Mouse (Mus musculus) T-cell, adult 2 months (primary cell): Measurements from ENCODE around the gene Adap2.
"Not testable (repeated sequence)": the region's sequence is repeated elsewhere in the genome, so short reads cannot be mapped to it uniquely, and the experiment has no call there.

Experiments used
- DNase-seq: peaks from one replicate; pipeline ENCODE4 v3.0.0; 2022; ENCODE audit warnings: low spot score

Adap2 gene

DNA sequence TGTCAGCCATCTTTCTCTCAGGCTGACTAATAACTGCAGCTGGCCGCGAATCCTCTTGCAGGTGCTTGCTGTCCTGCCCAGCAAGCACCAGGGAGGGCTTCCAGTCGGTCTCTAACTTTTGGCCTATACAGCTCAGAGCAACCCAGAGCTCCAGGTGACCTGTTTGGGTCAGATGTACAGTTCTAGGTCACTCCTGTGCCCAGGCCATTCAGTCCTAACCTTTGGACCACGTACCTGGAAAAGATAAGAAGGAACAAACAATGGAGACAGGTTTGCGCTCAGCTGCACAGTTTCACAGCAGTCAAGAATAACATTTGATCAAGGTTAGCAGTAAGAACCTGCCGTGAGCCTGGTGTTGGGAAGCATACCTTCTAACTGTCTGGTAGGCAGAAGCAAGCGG, 5.1 kb downstream of the Adap2 start:
- DNase-seq = no peak

DNA sequence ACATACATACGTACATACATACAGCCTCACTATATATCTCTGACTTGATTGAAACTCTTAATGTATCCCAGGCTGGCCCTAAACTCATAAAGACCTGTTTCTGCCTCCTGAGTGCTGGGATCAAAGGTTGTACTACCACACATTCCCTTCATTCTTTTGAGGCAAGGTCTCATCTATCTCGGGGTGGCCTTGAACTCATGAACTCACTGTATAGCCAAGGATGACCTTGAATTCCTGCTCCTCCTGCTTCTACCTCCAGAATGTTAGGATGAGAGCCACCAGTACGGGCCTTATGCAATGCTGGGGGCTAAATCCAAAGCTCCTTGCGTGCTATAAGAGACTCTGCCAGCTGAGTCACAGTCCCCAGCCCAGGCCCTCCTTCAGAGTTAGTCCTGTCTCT, 7.1 kb downstream of the Adap2 start:
- no peak for DNase-seq

DNA sequence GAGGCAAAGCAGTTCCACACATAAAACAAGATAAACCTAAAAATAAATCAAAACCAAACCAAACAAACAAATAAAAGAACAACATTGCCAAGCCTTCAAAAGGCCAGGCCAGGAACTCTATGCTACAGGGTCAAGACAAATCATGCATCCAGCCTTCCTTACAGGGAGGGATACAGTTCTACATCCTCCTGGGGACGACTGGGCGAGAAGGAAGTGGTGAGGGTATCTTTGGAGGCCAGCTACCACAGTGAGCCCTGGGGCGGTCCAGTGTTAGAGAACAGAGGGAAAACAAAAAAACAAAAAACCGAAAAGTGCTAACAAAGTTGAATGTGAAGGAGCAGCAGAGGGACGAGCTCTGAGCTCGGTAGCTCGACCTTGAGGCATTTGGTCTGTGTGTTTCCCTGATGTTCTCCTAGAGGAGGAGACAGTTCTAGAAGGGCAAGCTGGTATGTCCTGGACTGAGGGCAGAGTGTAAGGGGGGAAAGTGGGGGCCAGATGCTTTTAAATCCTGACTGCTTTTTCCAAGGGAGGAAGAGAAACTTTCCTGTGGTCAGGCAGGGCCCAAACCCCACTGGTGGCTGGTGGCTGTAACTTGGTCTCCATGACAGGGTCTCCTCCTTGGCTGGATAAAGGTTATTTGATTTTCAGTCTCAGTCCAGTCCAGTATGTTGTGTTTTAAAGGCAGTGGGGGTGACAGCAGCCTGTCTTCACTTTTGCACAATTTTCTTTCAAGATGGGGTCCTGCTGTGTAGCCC, 9.6 kb downstream of the Adap2 start:
- DNase-seq = no peak

GRCm38 (mm10) chr11:80164224-80164623, 10.3 kb downstream of the Adap2 start:
- DNase-seq = no peak

GRCm38 (mm10) chr11:80168121-80168520, 14.2 kb downstream of the Adap2 start:
- no peak for DNase-seq

DNA sequence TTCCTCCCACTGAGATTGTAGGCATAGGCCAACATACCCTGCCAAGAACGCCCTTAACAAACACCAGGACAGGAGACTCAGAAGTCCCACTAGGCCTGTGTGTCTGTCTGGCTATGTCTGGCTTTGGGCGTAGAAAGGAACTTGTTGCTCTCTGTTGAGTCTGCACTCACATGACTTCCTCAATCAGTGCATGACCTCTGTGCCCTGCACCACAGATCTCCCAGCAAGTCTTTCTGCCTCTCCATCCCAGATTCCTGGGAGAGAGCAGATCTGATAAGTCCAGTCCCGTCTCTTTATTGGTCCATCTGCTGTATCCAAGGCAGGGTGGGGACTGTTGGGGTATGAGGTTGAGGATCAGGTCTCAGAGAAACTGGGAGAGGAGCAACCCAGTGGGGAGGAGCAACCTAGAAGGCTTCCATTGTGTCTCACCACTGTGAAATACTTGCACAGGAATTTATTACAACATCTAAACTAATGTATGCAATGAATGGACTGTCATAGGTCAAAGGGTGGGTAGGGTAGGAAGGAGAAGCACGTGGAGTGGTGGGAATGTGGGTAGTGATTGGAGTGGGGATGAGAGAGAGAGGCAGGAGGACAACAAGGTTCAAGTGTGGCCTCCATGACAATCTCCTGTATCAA, 14.8 kb downstream of the Adap2 start:
- no peak for DNase-seq

DNA sequence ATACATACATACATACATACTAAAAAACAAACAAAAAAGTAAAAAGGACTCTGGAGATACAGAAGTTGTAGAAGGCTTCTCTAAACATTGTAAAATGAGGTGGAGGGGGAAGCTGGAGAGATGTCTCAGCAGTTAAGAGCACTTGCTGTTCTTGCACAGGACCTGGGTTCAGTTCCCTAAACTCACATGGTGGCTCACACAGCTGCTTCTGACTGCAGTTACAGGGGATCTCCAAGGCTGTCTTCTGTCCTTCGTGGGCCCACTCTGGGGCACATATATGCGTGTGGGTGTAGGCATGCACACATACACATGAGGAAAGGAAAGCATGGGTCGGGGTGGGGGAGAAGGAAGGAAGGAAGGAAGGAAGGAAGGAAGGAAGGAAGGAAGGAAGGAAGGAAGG, 15.7 kb downstream of the Adap2 start:
- DNase-seq = no peak

- no peak for DNase-seq
Measured at GRCm38 (mm10) chr11:80170351-80170750, 16.4 kb downstream of the Adap2 start.

DNA sequence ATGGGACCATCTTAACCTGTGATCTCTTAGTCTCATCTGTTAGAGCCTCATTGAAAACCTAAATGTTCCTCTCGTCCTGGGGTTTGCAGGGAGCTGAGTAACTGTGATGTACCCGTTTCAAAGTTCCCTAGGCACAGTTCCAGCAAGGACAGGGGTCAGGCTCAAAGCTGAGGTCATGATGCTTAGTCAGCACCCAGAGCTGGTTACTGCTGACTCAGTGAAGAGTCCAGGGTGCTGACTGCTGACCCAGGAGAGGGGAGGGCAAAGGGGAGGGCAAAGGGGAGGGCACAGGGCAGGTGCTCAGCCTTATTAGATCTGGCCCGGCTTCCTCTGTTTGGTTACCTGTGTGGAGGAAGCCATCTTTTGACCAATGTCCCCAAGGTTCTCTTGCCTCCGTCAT, 18.0 kb downstream of the Adap2 start:
- no peak for DNase-seq

GRCm38 (mm10) chr11:80173963-80174670, 20.2 kb downstream of the Adap2 start:
- DNase-seq = no peak

GRCm38 (mm10) chr11:80176911-80177895, 23.3 kb downstream of the Adap2 start:
- no peak for DNase-seq

DNA sequence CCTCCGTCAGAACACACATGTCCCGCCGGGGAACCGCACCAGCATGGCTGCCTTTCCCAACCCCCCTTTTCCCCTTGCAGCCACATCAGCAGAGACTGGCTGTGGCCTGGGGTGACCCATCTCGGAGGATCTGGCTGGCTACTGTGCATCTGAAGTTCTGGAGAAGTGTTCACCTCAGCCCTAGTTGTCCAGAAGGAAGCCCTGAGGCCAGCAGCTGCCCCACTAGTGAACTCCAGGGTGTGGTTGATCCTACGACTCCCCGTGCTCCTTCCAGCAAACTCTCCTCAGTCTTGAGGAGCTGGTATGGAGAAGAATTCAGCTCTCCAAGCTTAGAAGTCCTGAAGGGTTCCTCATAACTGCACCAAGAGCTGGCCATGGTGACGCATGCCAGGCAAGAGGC, 24.4 kb downstream of the Adap2 start:
- no peak for DNase-seq

DNA sequence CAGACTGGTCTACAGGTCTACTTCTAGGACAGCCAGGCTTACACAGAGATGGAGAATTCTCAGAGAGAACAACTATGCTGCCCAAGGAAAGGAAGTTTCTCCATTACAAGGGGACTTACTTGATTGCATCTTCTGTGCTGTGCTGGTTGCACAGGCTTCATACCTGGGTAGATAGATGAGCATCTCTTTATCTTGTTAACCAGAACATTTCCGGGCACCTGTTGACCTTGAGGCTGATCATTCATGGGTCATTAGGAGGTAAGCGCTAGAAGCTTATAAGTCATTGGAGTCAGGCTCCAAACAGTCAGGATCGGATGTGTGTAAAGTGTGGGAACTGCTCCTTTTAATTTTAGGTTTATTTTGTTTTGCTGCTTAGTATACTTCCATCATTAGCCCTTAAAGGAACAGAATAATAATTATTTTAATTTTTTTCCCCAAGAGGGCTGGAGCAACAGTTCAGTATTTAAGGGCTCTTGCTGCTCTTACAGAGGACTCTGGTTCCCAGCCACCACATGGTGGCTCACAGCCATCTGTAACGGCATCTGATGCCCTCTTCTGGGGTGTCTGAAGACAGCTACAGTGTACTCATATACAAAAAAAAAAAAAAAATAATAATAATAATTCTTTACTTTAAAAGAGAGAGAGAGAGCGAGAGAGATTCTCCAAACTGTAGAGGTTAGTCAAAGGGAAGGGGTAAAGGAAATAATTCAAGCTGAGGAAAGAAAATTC, 27.3 kb downstream of the Adap2 start:
- no peak for DNase-seq

- DNase-seq = not testable (repeated sequence)
Measured at GRCm38 (mm10) chr11:80183054-80183704, 29.3 kb downstream of the Adap2 start.

- peak; percentile 60 for DNase-seq
Measured at GRCm38 (mm10) chr11:80183705-80184255, 29.9 kb downstream of the Adap2 start, which contains the start of gene Rnf135. Rnf135 (plus strand) TSS chr11:80183851.

DNA sequence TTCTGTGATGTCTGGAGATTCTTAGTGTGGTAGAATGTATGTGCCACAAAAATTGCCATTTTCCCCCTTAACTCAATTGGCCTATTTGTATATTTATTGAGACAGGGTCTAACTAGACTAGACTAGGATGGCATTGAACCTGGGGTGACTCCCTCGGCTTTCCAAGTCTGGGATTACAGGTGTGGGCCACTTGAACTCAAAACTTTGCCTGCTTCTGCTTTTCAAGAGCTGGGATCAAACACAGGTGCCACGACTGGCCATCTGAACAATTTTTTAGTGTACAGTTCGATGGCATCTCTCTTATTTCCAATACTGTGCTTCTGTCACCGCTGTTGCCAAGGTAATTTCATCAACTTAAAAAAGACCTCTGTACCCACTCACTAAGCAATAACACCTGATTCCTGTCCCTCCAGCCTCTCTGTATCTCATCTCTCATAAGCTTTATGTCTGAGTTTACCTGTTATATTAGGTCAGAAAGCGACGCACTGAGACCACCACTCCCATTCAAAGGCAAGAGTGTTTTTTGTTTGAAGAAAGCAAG, 30.7 kb downstream of the Adap2 start:
- DNase-seq = no peak

GRCm38 (mm10) chr11:80185441-80185976, 31.6 kb downstream of the Adap2 start:
- not testable (repeated sequence) for DNase-seq

DNA sequence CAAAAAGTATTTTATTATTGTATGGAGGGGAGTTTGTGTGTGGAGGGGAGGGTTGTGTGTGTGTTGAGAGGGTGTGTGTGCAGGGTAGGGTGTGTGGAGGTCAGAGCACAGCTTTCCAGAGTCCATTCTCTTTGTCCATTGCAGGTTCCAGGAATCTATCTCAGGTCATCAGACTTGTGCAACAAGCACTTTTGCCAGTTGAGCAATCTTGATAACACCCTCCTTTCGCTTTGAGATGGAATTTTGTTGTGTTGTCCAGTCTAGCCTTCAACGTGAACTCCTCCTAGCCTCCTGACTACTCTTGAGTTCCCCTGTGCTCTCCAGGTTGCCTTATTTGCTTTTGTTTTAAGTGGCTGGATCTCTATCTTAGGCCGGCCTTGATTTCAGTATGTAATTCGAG, 36.4 kb downstream of the Adap2 start:
- DNase-seq = no peak

GRCm38 (mm10) chr11:80193827-80194226, 39.9 kb downstream of the Adap2 start:
- DNase-seq = no peak

- DNase-seq = no peak
Measured at GRCm38 (mm10) chr11:80196351-80196750, 42.4 kb downstream of the Adap2 start.
